Mouse (Mus musculus) lung, embryonic 14.5 days (tissue): ENCODE measurements around the gene Pum1. TPM values are rescaled to one million over a fixed set of nuclear protein-coding genes. Genes with fewer than 3 reads are reported as not detected.

Experiments used
- ATAC-seq: fragments of 200-750 bp; cut with Nextera tagmentation; 2 replicates; pipeline ENCODE4 v1.8.0; 2017; ENCODE audit warnings: mild to moderate bottlenecking, moderate TSS enrichment, moderate library complexity; ENCODE audit not compliant: insufficient read depth
- DNase-seq: peaks from one replicate; pipeline ENCODE4 v3.0.0-alpha.2; 2015
- H3K27ac ChIP-seq: fragments of 300-500 bp; sonication (generic); 2 replicates; pipeline ENCODE4 v1.5.1; 2014; ENCODE audit warnings: low read depth, mild to moderate bottlenecking, moderate library complexity
- H3K27me3 ChIP-seq: fragments of 300-500 bp; sonication (generic); 2 replicates; pipeline ENCODE4 v1.6.1; 2014; ENCODE audit warnings: low read length, control low read depth; ENCODE audit not compliant: insufficient read depth
- H3K36me3 ChIP-seq: fragments of 300-500 bp; sonication (generic); 2 replicates; pipeline ENCODE4 v1.6.1; 2014; ENCODE audit warnings: control low read depth; ENCODE audit not compliant: insufficient read depth
- H3K4me1 ChIP-seq: fragments of 300-500 bp; sonication (generic); 2 replicates; pipeline ENCODE4 v1.6.1; 2014; ENCODE audit warnings: antibody characterized with exemption, control low read depth; ENCODE audit not compliant: insufficient read depth
- H3K4me2 ChIP-seq: fragments of 300-500 bp; sonication (generic); 2 replicates; pipeline ENCODE4 v1.6.1; 2014; ENCODE audit warnings: mild to moderate bottlenecking
- H3K4me3 ChIP-seq: fragments of 300-500 bp; sonication (generic); 2 replicates; pipeline ENCODE4 v1.5.1; 2014; ENCODE audit warnings: low read depth, low read length
- H3K9ac ChIP-seq: fragments of 300-500 bp; sonication (generic); 2 replicates; pipeline ENCODE4 v1.6.1; 2014
- H3K9me3 ChIP-seq: fragments of 300-500 bp; sonication (generic); 2 replicates; pipeline ENCODE4 v1.6.1; 2016; ENCODE audit warnings: low read depth, low read length, control low read depth
- CTCF ChIP-seq: IDR thresholded peaks from 2 replicates; pipeline ENCODE4 v1.5.1; 2016; ENCODE audit warnings: antibody characterized with exemption, low read depth
- WGBS: fragments of 180-500 bp; shearing (Covaris S2); extraction: QIAGEN DNeasy Blood & Tissue Kit; methylation state at CpG from one replicate; pipeline ENCODE4 v1.1.7; 2014; 5-methylcytosine and 5-hydroxymethylcytosine counted together
- polyA plus RNA-seq: library from polyadenylated mRNA; unstranded; fragments of >200 nt; fragmentation: Nextera tagmentation; extraction: Ambion mirVana; gene quantifications from 2 replicates; pipeline ENCODE4 v1.2.1, GENCODE M21; 2014

The Pum1 gene
- polyA plus RNA-seq, 1 experiment from 2014 or later, result 107 TPM

DNA sequence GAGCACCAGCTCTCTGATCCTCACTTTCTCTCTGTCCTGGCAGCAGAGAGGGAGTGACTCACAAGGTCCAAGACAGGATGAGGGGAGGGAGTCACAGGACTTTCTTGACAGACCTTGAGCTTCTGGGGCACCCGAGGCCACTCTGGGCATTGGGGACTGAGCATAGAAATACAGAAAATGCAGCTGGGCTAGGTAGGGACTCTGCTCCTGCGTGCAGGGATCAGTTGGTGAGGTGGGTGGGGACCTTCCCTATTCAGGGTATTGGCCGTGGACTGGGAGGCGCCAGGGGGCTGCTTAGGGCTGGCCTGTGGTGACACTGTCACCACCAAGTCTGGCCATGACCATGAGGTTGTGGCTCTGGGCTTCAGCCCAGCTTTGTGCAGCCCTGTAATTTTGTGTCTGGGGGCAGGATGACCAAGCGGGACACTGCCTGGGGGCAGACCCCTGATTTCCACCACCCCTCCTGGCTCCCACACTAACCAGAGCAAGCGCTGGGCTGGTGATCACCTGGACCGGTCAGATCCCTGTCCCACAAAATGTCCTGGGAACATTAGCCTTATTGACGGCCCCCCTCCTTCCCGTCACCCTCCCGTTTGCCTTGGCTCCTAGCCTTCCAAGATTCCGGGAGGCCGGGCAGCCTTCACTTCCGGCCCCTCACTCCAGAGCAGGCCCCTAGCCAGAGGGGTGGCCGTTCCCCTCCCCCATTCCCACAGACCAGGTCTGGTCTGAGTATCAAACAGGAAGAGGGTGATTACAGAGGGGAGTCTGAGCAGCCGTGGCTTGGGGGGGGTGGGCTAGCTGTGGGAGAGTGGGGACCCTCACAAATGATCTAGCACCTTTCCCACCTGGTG is 134.3 kb downstream of the Pum1 start:
- Histone ChIP-seq H3K9ac (peak overlapping the region; percentile 34; the same call in 1 of the 2 replicates), H3K27me3 (no peaks in the 10 kb centered on the region), H3K4me3 (no peak overlapping the region), H3K36me3 (no peaks in the 10 kb centered on the region), H3K9me3 (no peaks in the 10 kb centered on the region), H3K4me1 (peaks cover 29% of the 10 kb centered on the region), H3K4me2 (peak overlapping the region; percentile 44), H3K27ac (peak overlapping the region; percentile 73)
- no peak for TF ChIP-seq CTCF
- 22% methylated on average over 15 of the region's 15 CpGs for WGBS
- DNase-seq (peak; percentile 81), ATAC-seq (peak; percentile 70; the same call in 1 of the 2 replicates)

- no peaks in the 10 kb centered on the region for H3K27me3 ChIP-seq
- 47% methylated on average over 1 of the region's 1 CpGs for WGBS
- ATAC-seq (no peak), DNase-seq (peak; percentile 65)
- H3K9me3 ChIP-seq, result no peaks in the 10 kb centered on the region
- H3K36me3 ChIP-seq, result no peaks in the 10 kb centered on the region
- no peak overlapping the region for H3K9ac ChIP-seq
- peak overlapping the region; percentile 73; the same call in 1 of the 2 replicates for H3K27ac ChIP-seq
- no peak overlapping the region for H3K4me3 ChIP-seq
- peaks cover 29% of the 10 kb centered on the region for H3K4me1 ChIP-seq
- no peak overlapping the region for H3K4me2 ChIP-seq
- TF ChIP-seq CTCF, result no peak
Observed at GRCm38 (mm10) chr4:130798416-130798815, 135.3 kb downstream of the Pum1 start.

DNA sequence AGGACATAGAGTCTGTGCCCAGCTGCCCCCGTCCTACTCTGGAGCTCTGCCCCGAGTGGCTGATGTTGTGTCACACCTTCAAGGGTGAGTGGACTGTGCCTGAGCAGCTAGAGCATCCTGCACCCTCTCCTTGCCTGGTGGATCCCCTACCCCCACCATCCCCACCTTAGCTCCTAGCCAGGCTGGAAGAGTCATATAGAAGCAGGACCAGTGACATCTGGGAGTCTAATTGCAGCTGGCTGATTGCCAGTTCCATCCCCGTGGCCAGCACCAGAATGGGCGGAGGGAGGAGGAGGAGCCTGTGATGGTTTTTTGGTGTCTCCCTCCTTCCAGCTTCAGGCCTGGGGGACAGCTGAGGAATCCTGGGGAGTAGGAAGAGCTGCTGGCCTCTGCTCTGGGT is 136.0 kb downstream of the Pum1 start:
- Histone ChIP-seq H3K4me2 (no peak overlapping the region), H3K27ac (no peak overlapping the region), H3K4me1 (peaks cover 26% of the 10 kb centered on the region), H3K4me3 (no peak overlapping the region), H3K9ac (no peak overlapping the region), H3K27me3 (no peaks in the 10 kb centered on the region), H3K36me3 (no peaks in the 10 kb centered on the region), H3K9me3 (no peaks in the 10 kb centered on the region)
- 23% methylated on average over 4 of the region's 4 CpGs for WGBS
- DNase-seq (peak; percentile 87), ATAC-seq (peak; percentile 32; the same call in 1 of the 2 replicates)
- TF ChIP-seq CTCF, result no peak

- TF ChIP-seq CTCF, result no peak
- DNase-seq (no peak), ATAC-seq (no peak)
- no peak overlapping the region for H3K9ac ChIP-seq
- H3K27ac ChIP-seq, result no peak overlapping the region
- no peaks in the 10 kb centered on the region for H3K36me3 ChIP-seq
- peaks cover 24% of the 10 kb centered on the region for H3K4me1 ChIP-seq
- H3K4me3 ChIP-seq, result no peak overlapping the region
- no peak overlapping the region for H3K4me2 ChIP-seq
- WGBS, result 47% methylated on average over 5 of the region's 5 CpGs
- H3K27me3 ChIP-seq, result no peaks in the 10 kb centered on the region
- no peaks in the 10 kb centered on the region for H3K9me3 ChIP-seq
Observed at GRCm38 (mm10) chr4:130799582-130799981, 136.5 kb downstream of the Pum1 start.

DNA sequence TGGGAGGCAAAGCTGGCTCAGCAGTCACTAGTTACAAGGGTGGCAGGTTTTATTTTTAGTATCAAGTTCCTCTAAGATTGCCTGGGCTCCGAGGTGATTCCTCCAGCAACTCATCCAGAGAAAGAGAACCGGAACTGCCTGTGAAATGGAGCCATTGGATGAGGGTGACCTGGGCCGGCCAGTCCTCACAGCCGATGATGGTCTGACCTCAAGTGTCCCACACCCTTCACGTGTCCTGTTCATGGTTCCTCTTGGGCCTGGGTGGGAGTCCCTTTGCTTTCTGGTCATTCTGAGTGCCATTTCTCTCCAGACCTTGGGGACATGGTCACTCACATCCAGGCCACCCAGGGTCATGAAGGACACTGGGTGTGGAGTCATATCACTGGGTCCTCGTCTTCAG is 137.0 kb downstream of the Pum1 start:
- WGBS, result 83% methylated on average over 6 of the region's 6 CpGs
- H3K27ac ChIP-seq, result no peak overlapping the region
- H3K4me1 ChIP-seq, result peaks cover 24% of the 10 kb centered on the region

GRCm38 (mm10) chr4:130801198-130801597 is 138.1 kb downstream of the Pum1 start:
- WGBS, result 86% methylated on average over 5 of the region's 5 CpGs
- DNase-seq, result no peak
- Histone ChIP-seq H3K4me3 (no peak overlapping the region), H3K4me2 (no peak overlapping the region), H3K9me3 (no peaks in the 10 kb centered on the region), H3K27me3 (no peaks in the 10 kb centered on the region), H3K4me1 (peaks cover 24% of the 10 kb centered on the region), H3K9ac (no peak overlapping the region), H3K27ac (no peak overlapping the region), H3K36me3 (no peaks in the 10 kb centered on the region)
- no peak for ATAC-seq
- TF ChIP-seq CTCF, result no peak

More for the DNA sequence above, 137.0 kb downstream of the Pum1 start:
- H3K4me2 ChIP-seq, result no peak overlapping the region
- ATAC-seq, result no peak
- no peaks in the 10 kb centered on the region for H3K27me3 ChIP-seq
- no peaks in the 10 kb centered on the region for H3K9me3 ChIP-seq
- no peak overlapping the region for H3K9ac ChIP-seq
- TF ChIP-seq CTCF, result no peak
- no peak for DNase-seq
- H3K4me3 ChIP-seq, result no peak overlapping the region
- no peaks in the 10 kb centered on the region for H3K36me3 ChIP-seq

- TF ChIP-seq CTCF, result no peak
- H3K27ac ChIP-seq, result no peak overlapping the region
- H3K9ac ChIP-seq, result no peak overlapping the region
- H3K27me3 ChIP-seq, result no peaks in the 10 kb centered on the region
- H3K4me1 ChIP-seq, result peaks cover 24% of the 10 kb centered on the region
- ATAC-seq, result no peak
- no peak overlapping the region for H3K4me3 ChIP-seq
- WGBS, result 53% methylated on average over 10 of the region's 10 CpGs
- H3K4me2 ChIP-seq, result no peak overlapping the region
- H3K36me3 ChIP-seq, result no peaks in the 10 kb centered on the region
- DNase-seq, result no peak
- no peaks in the 10 kb centered on the region for H3K9me3 ChIP-seq
Observed at GRCm38 (mm10) chr4:130801624-130802329, 138.7 kb downstream of the Pum1 start.
